Mouse (Mus musculus): ENCODE measurements at regions not wholly inside any gene's neighbourhood (a gene's known extent, or its start where the extent isn't known, plus 50 kb on each side); places are given as distances from the start of the nearest gene placed in this dataset.

GRCm38 (mm10) chr8:10931266-10931665 is 77.0 kb downstream of the Irs2 start:
- no peak for DNase-seq (ENCODE audit: low spot score in 2 of 2)

DNA sequence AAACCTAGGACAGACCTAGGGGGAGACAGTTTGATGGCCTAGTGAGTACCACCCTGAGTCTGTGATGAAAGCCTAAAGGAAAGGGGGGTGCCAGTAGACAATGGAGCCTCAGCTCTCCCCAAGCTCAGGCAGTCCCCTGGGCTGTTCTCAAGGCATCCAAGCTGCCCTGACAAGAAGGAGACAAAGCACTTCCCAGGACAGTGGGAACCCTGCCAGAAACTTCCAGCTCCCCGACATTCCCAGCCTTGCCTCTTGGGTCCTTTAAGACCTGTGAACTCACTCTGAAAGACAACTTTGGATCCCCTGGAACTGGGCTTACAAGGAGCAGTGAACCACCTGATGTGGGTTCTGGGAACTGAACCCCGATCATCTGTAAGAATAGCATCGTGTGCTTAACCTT is 79.4 kb downstream of the Irs2 start:
- DNase-seq (ENCODE audit: low spot score in 2 of 2) = no peak

- peak in 1 of 2 experiments; percentile 61 for DNase-seq (ENCODE audit: low spot score in 2 of 2)
Observed at GRCm38 (mm10) chr8:10928342-10928794, 79.9 kb downstream of the Irs2 start.

DNA sequence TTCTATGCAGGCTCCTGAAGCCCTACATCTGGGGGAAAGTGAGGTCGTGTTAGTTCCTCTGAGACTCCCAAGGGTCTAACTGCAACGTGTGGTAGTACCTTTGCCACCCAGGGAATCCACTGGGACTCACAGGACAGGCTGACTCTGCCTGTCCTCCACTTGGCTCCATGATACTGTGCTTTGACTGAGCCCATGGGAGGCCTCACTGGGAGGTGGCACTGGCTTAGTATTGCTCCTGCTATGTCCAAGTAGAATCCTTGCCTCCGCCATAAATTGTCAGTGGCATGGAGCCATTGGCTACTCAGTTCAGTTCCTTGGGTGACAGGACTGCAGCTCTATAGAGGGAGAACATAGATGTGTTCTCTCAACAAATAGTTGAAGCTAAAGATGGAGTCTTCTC is 81.1 kb downstream of the Irs2 start:
- DNase-seq (ENCODE audit: low spot score in 2 of 2) = no peak

DNA sequence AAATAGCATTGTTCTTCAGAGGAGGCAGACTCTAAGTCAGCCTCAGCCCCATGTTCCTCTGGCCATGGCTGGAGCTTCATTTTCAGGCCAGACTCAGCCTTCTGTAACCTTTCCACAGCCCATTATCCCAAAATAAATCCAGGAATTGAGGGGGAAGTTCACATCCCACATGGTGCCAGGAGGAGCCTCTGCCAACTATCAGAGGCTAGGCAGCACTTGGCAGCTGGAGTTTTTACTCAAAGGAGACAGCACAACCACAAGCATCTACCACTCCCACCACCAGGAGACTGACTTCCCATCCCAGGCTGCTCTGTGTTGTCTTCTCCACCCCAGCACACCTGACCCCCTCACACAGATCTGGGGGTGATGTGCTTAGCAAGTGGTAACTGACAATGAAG is 81.7 kb downstream of the Irs2 start:
- no peak for DNase-seq (ENCODE audit: low spot score in 2 of 2)

GRCm38 (mm10) chr8:10925582-10926517 is 82.4 kb downstream of the Irs2 start:
- DNase-seq (ENCODE audit: low spot score in 2 of 2) = no peak

DNA sequence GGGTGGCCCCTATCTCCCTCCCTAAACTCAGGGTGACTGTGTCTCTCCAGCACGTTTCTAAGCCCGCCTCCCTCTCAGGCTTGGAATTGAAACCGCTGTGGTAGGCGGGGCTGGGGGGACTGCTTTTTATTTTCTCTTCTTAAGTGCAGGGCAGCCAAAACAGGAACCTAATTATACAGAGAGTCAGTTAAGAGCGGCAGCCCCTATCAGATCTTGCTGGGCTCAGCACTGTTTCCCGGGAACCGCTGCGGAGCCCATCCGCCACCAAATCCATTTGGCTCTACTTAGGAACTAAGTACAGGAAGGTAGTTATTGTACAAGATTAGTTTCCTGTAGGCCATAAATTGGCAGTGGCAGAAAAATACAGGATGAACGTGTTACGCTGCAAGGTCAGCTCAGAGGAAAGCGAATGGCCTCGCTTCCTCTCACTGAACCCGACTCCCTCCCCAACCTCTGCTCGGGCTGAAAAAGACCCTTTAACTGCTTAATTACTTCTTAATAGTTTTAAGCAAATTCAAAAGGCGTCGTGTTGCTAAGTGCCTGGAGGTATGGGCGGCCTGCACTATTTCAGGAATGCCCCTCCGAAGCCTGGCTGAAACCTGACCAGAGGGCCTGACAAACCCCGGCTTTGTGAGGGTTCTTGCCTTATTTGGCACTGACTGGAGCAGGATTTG is 83.6 kb downstream of the Irs2 start:
- peak in 1 of 2 experiments; percentile 44 for DNase-seq (ENCODE audit: low spot score in 2 of 2)

DNA sequence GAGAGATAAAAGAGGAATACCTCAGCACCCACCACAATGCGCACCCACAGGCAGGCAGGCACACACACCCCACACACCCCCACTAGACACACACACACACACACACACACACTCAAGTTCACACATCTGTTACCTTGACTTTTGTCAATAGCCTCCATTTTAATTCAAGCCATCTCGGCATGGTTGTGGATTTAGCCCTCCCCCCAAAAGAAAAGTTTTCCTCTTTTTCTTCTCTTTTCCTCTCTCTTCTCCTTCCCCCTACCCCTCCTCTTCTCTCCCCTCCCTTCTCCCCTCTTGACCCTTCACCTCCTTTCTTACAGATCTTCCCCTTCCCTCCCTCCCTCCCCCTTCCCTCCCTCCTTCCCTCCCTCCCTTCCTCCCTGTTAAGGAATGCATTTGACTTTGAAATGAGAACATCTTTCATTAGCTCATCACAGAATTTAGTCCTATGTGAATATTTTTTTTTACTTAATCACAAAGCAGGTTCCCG is 84.2 kb downstream of the Irs2 start:
- no peak for DNase-seq (ENCODE audit: low spot score in 2 of 2)

DNA sequence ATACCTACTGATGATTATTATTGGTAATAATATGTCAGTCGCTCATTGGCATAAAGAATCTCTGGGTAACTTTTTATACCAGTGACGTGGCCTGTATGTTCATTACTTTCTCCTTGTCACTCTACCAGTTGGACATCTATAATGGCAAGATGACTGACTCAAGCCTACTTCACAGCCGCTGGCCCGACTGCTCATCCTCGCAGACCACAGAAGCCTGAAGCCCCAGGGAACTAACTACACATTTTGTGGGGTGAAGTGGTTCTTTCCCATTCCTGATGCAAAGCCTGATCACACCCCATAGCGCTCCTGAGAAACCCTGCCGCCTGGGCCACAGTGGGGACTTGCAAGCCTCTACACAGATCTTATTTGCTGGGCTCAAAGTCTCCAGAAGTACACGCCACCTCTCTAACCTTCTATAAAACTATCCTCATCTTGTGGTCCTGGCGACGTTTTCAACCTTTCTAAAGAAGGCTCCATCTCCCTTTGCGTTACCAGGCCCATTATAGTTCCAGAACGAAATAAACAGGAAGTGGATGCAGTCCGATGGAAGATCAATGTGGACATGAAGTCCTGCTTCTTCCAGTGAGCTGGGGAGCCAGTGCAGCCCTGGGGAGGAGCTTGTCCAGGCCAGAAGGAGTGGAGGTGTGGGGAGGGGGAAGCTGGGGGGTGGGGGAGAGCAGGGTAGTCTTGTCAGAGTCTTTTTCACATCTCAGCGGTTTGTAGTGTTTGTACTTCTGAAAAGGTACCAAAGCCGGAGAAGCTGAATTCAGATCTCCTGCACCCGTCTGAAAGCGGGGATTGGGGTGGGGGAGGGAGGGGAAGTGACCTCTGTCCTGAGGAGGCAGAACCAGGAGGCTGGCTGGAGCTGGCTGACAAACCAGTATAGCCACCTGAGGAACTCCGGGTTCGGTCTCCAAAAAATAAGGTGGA is 84.9 kb downstream of the Irs2 start:
- DNase-seq (ENCODE audit: low spot score in 2 of 2) = no peak

DNA sequence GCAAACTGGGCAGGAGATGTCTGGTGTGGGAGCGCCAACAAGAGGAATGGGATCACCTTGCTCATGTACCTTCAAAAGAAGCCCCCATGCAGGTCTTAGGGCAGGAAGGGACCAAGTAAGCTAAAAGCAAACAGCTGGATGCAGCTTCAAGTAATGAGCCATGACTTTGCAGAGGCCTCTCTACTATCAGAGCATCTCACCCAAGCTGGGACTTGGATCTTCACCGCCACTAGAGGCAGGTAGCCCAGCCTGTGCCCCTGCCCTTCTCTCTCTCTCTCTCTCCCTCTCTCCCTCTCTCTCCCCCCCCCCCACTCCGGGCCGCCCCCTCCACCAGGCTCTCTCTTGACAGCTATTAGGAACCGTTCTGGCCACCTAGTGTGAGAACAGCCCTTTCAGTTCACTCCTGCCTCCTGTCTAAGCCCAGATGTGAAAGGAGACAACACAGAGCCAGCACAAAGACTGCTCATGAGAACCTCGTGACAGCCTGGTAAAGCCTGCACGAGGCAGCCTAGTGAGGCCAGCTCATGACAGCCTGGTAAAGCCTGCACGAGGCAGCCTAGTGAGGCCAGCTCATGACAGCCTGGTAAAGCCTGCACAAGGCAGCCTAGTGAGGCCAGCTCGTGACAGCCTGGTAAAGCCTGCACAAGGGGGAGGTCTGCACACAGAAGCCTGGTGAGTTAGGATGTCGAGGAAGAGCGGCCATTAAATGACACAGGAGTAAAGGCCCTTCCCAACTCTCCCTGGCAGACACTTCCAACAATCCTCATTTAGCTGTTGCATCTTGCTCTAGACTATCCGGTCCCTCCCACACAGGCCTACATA is 85.8 kb downstream of the Irs2 start:
- DNase-seq (ENCODE audit: low spot score in 2 of 2) = no peak

DNA sequence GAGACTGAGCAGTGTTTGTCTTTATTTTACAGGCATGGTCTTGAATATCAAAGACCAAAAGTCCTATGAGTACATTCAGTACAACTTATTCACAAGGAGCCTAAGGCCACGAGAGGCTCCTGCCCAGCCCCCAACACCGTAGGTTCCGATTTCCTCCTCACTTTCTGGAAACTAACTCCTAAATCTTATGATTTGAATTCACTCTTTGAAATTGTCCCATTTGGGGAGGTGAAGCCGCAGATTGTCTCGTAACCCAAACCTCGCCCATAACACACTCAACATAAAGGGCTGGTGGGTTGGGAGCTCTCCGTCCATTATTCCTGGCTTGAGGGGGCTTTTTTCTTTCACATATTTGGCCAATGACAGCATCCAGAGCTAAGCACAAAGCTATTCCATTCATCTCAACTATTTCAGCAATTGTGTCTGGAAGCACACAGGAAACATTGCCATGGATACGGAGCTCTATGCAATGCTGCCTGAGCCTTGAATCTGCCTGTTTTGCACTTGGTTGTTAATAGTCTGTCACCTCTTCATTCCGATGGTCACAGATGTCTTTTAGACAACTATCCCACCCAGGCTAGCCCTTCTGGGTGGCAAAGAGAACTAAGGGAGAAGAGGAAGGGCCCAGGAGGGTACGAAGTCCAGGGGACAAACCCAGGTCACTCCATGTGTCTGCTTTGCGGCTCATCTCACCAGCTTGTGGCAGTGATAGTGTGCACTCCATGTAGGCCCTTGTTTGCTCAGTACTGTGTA is 86.6 kb downstream of the Irs2 start:
- DNase-seq (ENCODE audit: low spot score in 2 of 2) = no peak

- no peak for DNase-seq (ENCODE audit: low spot score in 2 of 2)
Observed at GRCm38 (mm10) chr8:10919620-10920019, 88.6 kb downstream of the Irs2 start.

- no peak for DNase-seq (ENCODE audit: low spot score in 2 of 2)
Observed at GRCm38 (mm10) chr8:10918403-10919035, 89.7 kb downstream of the Irs2 start.

GRCm38 (mm10) chr8:10914616-10915015 is 93.6 kb downstream of the Irs2 start:
- DNase-seq (ENCODE audit: low spot score in 2 of 2) = no peak

- DNase-seq (ENCODE audit: low spot score in 2 of 2) = no peak
Observed at GRCm38 (mm10) chr8:10912436-10912835, 95.8 kb downstream of the Irs2 start.

GRCm38 (mm10) chr8:10911371-10911770 is 96.9 kb downstream of the Irs2 start:
- no peak for DNase-seq (ENCODE audit: low spot score in 2 of 2)

DNA sequence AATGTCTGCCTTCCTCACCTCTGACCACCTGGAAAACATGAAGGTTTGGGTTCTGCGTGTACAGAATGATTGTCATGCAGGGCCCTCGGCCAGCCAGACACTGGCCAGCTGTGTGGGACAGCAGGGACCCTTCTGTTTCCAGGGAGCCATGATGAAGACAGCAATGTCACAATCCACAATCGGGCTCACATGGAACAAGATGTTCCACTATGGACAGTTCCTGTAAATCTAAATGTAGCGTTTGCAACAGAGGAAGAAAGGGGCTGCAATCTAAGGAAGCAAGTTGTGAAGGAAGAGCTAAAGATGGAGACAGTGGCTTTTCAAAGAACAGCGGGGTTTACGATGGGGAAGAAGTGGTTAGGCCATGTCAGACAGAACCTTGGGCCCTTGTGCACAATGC is 97.3 kb downstream of the Irs2 start:
- DNase-seq (ENCODE audit: low spot score in 2 of 2) = no peak

GRCm38 (mm10) chr8:10910244-10910872 is 97.9 kb downstream of the Irs2 start:
- DNase-seq (ENCODE audit: low spot score in 2 of 2) = no peak

- DNase-seq (ENCODE audit: low spot score in 2 of 2) = no peak
Observed at GRCm38 (mm10) chr8:10909155-10909554, 99.1 kb downstream of the Irs2 start.
